Mouse (Mus musculus): ENCODE measurements around the gene Tnp2. TPM values are rescaled to one million over a fixed set of nuclear protein-coding genes. Genes with fewer than 3 reads are reported as not detected.

Gene Tnp2
- polyA plus RNA-seq, 1 experiment from 2014 or later = not detected

GRCm38 (mm10) chr16:10786782-10787547, 1.5 kb downstream of the Tnp2 start:
- Histone ChIP-seq H3K27ac (replicated peaks) (no peak overlapping the region), H3K4me3 (no peak overlapping the region), H3K9me3 (no peaks in the 10 kb centered on the region), H3K4me1 (peaks cover 19% of the 10 kb centered on the region), H3K9ac (replicated peaks) (no peak overlapping the region), H3K4me2 (replicated peaks) (no peak overlapping the region), H3K36me3 (no peaks in the 10 kb centered on the region), H3K27me3 (peaks cover 15% of the 10 kb centered on the region; the same call in 1 of the 2 replicates)
- 72% methylated on average over 4 of the region's 4 CpGs for WGBS
- ATAC-seq (replicated peaks) = no peak

DNA sequence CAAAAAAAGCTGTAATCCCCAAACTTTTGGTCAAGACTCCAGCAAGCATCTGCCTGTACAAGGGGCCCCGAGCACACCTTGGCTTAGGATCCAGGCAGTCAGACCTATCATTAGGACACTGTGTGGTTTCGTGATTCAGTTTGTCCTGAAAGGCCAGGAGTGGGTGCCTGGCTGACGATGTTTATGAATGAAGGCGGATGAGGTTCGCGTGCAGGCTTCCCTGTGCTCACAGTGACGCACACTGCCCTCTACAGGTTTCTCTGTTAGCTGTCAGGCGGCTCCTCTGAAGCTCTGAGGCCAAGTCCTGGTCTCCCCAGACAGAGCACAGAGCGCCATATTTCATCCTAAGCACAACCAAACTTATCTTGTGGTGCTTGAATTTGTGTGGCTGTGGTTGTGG, 2.2 kb downstream of the Tnp2 start:
- Histone ChIP-seq H3K36me3 (no peaks in the 10 kb centered on the region), H3K4me3 (peak overlapping the region; percentile 75)

GRCm38 (mm10) chr16:10785371-10786231, 2.9 kb downstream of the Tnp2 start, which contains the start of gene Socs1:
Gene Socs1, minus strand, starts transcription at chr16:10785536.
- no peaks in the 10 kb centered on the region for H3K9me3 ChIP-seq
- WGBS = under 1% methylated on average over 56 of the region's 59 CpGs
- H3K4me3 ChIP-seq = peak within 1 kb of the TSS; percentile 75
- peak within 1 kb of the TSS; percentile 84 for H3K27ac ChIP-seq (replicated peaks)
- H3K27me3 ChIP-seq = peaks cover 15% of the 10 kb centered on the region; the same call in 1 of the 2 replicates
- H3K36me3 ChIP-seq = no peaks in the 10 kb centered on the region
- peak; percentile 86 for ATAC-seq (replicated peaks)
- peak within 1 kb of the TSS; percentile 63 for H3K9ac ChIP-seq (replicated peaks)
- peaks cover 19% of the 10 kb centered on the region for H3K4me1 ChIP-seq
- peak within 1 kb of the TSS; percentile 98 for H3K4me2 ChIP-seq (replicated peaks)

More for the DNA sequence above, 2.2 kb downstream of the Tnp2 start:
- H3K4me1 ChIP-seq = peaks cover 19% of the 10 kb centered on the region
- H3K4me2 ChIP-seq (replicated peaks) = peak overlapping the region; percentile 98
- 3% methylated on average over 9 of the region's 9 CpGs for WGBS
- no peaks in the 10 kb centered on the region for H3K9me3 ChIP-seq
- ATAC-seq (replicated peaks) = peak; percentile 44
- H3K27me3 ChIP-seq = peaks cover 15% of the 10 kb centered on the region; the same call in 1 of the 2 replicates
- H3K9ac ChIP-seq (replicated peaks) = peak overlapping the region; percentile 63
- peak overlapping the region; percentile 84 for H3K27ac ChIP-seq (replicated peaks)

DNA sequence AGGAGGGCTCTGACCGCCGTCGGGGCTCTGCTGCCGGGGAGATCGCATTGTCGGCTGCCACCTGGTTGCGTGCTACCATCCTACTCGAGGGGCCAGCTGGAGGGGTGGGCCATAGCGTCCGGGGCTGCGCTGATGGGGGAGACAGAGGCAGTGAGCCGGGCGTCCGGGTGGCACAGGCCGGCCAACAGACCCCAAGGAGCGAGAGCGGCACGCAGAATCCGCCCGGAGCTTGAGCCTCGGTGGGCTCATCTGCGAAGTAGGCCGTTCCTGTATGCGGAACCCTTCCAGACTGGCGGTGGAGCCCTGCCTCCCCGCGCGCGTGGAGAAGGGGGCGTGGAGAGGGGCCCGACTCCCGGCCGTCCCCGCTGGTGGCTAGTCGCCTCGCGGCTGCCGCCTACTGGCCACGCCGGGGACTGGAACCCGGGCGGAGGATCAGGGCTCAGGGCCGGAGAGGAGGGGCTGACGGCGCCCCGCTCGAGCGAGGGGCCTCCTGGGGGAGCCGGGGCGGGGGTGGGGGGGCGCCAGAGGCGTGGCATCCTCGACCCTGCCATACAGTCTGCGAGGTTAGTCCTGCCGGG, 3.6 kb downstream of the Tnp2 start:
- H3K4me3 ChIP-seq = peak overlapping the region; percentile 75
- H3K27ac ChIP-seq (replicated peaks) = peak overlapping the region; percentile 84
- H3K36me3 ChIP-seq = no peaks in the 10 kb centered on the region
- H3K9ac ChIP-seq (replicated peaks) = peak overlapping the region; percentile 63
- H3K4me2 ChIP-seq (replicated peaks) = peak overlapping the region; percentile 98
- peaks cover 19% of the 10 kb centered on the region for H3K4me1 ChIP-seq
- peaks cover 15% of the 10 kb centered on the region; the same call in 1 of the 2 replicates for H3K27me3 ChIP-seq
- no peaks in the 10 kb centered on the region for H3K9me3 ChIP-seq
- WGBS = under 1% methylated on average over 39 of the region's 55 CpGs
- ATAC-seq (replicated peaks) = peak; percentile 86

DNA sequence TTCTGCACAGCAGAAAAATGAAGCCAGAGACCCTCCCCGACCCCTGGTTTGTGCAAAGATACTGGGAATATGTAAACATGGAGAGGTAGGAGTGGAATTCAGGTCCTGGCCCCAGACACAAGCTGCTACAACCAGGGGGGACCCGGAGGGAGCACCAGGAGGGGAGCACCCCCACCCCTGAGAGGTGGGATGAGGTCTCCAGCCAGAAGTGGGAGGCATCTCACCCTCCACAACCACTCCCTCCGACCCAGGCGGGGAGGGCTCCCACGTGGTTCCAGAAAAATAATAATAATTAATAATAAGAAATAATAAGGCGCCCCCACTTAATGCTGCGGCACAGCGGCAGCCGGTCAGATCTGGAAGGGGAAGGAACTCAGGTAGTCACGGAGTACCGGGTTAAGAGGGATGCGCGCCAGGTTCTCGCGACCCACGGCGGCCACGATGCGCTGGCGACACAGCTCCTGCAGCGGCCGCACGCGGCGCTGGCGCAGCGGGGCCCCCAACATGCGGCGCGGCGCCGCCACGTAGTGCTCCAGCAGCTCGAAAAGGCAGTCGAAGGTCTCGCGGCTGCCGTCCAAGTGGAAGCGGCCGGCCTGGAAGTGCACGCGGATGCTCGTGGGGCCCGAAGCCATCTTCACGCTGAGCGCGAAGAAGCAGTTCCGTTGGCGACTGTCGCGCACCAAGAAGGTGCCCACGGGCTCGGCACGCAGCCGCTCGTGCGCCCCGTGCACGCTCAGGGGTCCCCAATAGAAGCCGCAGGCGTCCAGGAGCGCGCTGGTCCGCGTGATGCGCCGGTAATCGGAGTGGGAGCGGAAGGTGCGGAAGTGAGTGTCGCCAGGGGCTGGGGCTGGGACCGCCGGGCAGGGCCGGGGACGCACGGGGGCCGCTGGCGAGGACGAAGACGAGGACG, 4.3 kb downstream of the Tnp2 start:
- H3K27ac ChIP-seq (replicated peaks) = no peak overlapping the region

DNA sequence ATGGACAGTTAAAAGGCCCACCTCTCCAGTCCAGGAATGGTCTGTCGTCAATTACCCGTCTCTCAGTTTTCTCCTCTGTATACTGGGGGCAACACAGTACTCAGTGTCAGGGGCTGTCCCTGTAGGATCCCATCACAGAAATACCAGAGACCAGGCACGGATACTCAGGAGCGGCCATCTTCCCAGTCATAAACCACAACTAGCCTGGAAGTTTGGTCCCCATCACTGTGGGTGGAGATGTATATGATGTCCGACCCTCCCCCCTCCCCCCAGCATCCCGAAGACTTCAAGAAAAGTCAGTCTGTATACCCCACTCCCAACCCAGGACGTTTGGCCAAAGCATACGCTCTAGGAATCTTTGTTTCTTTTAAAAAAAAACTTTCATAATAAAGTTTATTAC, 5.0 kb downstream of the Tnp2 start:
- H3K4me3 ChIP-seq = 0 out of 2 replicates have a peak overlapping the region, but pooled peaks have one; percentile 75
- H3K4me1 ChIP-seq = peaks cover 19% of the 10 kb centered on the region
- H3K9me3 ChIP-seq = no peaks in the 10 kb centered on the region
- no peak overlapping the region for H3K9ac ChIP-seq (replicated peaks)
- WGBS = 75% methylated on average over 8 of the region's 8 CpGs
- no peak for ATAC-seq (replicated peaks)
- no peak overlapping the region for H3K27ac ChIP-seq (replicated peaks)
- no peaks in the 10 kb centered on the region for H3K36me3 ChIP-seq
- H3K4me2 ChIP-seq (replicated peaks) = no peak overlapping the region
- H3K27me3 ChIP-seq = peaks cover 15% of the 10 kb centered on the region; the same call in 1 of the 2 replicates

More for the DNA sequence above, 4.3 kb downstream of the Tnp2 start:
- peak overlapping the region; percentile 98 for H3K4me2 ChIP-seq (replicated peaks)
- WGBS = 4% methylated on average over 81 of the region's 81 CpGs
- no peak; the same call in 1 of the 2 replicates for ATAC-seq (replicated peaks)
- peaks cover 15% of the 10 kb centered on the region; the same call in 1 of the 2 replicates for H3K27me3 ChIP-seq
- H3K9ac ChIP-seq (replicated peaks) = peak overlapping the region; percentile 63
- H3K36me3 ChIP-seq = no peaks in the 10 kb centered on the region
- peaks cover 19% of the 10 kb centered on the region for H3K4me1 ChIP-seq
- H3K9me3 ChIP-seq = no peaks in the 10 kb centered on the region
- peak overlapping the region; percentile 75 for H3K4me3 ChIP-seq

GRCm38 (mm10) chr16:10783152-10783434, 5.4 kb downstream of the Tnp2 start:
- WGBS = 69% methylated on average over 1 of the region's 1 CpGs
- Histone ChIP-seq H3K27me3 (peaks cover 15% of the 10 kb centered on the region; the same call in 1 of the 2 replicates), H3K4me3 (no peak overlapping the region), H3K27ac (replicated peaks) (no peak overlapping the region), H3K4me1 (peaks cover 19% of the 10 kb centered on the region), H3K9ac (replicated peaks) (no peak overlapping the region), H3K36me3 (no peaks in the 10 kb centered on the region), H3K9me3 (no peaks in the 10 kb centered on the region), H3K4me2 (replicated peaks) (no peak overlapping the region)
- ATAC-seq (replicated peaks) = no peak

- no peak for ATAC-seq (replicated peaks)
- Histone ChIP-seq H3K4me2 (replicated peaks) (no peak overlapping the region), H3K4me3 (no peak overlapping the region), H3K27me3 (peaks cover 15% of the 10 kb centered on the region; the same call in 1 of the 2 replicates), H3K4me1 (peaks cover 19% of the 10 kb centered on the region), H3K36me3 (no peaks in the 10 kb centered on the region), H3K9me3 (no peaks in the 10 kb centered on the region), H3K9ac (replicated peaks) (no peak overlapping the region), H3K27ac (replicated peaks) (no peak overlapping the region)
- 45% methylated on average over 6 of the region's 6 CpGs for WGBS
Measured at GRCm38 (mm10) chr16:10782377-10783151, 5.9 kb downstream of the Tnp2 start.

DNA sequence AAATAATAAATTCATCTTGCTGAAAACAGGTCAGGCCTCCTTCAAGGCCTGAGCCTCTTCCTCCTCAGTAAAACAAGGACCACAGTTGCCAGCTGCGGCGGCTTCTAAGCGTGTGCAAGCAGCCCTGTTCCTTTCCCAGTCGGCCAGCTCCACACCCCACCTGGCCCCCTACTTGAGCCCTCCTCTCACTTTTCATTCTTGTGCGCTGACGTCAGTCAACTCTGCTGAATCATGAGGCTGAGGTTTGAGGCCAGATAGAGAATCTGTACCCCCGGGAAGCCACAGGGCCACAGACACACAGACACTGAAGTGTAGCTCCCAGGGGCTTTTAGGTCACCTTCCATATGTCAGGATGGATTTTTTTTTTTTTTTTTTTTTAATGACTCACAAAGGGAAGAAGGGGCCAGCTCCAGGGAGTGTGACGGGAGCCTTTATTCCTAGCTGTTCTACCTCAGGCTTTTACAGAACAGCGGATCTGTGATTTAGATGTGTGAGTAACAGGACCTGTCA, 6.5 kb downstream of the Tnp2 start:
- Histone ChIP-seq H3K9ac (replicated peaks) (no peak overlapping the region), H3K4me2 (replicated peaks) (no peak overlapping the region), H3K27ac (replicated peaks) (no peak overlapping the region), H3K9me3 (no peaks in the 10 kb centered on the region), H3K4me3 (no peak overlapping the region), H3K36me3 (no peaks in the 10 kb centered on the region), H3K4me1 (peaks cover 19% of the 10 kb centered on the region), H3K27me3 (peaks cover 15% of the 10 kb centered on the region; the same call in 1 of the 2 replicates)
- WGBS = 36% methylated on average over 9 of the region's 9 CpGs
- no peak for ATAC-seq (replicated peaks)

GRCm38 (mm10) chr16:10780631-10781120, 7.8 kb downstream of the Tnp2 start:
- WGBS = 87% methylated on average over 5 of the region's 5 CpGs
- H3K4me3 ChIP-seq = no peak overlapping the region
- H3K36me3 ChIP-seq = no peaks in the 10 kb centered on the region

More at GRCm38 (mm10) chr16:10780631-10781120, 7.8 kb downstream of the Tnp2 start:
- H3K4me1 ChIP-seq = peaks cover 13% of the 10 kb centered on the region
- H3K27ac ChIP-seq (replicated peaks) = no peak overlapping the region
- H3K9me3 ChIP-seq = no peaks in the 10 kb centered on the region
- H3K4me2 ChIP-seq (replicated peaks) = no peak overlapping the region
- H3K9ac ChIP-seq (replicated peaks) = no peak overlapping the region
- no peak for ATAC-seq (replicated peaks)
- peaks cover 15% of the 10 kb centered on the region; the same call in 1 of the 2 replicates for H3K27me3 ChIP-seq
